Mouse (Mus musculus): ENCODE measurements around the gene Lamtor5. TPM values are rescaled to one million over a fixed set of nuclear protein-coding genes. Genes with fewer than 3 reads are reported as not detected.

The Lamtor5 gene
- polyA plus RNA-seq, 1 experiment from 2014 or later = 167 TPM

- WGBS = 98% methylated on average over 1 of the region's 1 CpGs
These were observed 47.8 kb downstream of the Lamtor5 start for GRCm38 (mm10) chr3:107326442-107326841.

GRCm38 (mm10) chr3:107330503-107331424, 52.1 kb downstream of the Lamtor5 start:
- Histone ChIP-seq H3K36me3 (peaks cover 23% of the 10 kb centered on the region), H3K9ac (replicated peaks) (peak overlapping the region; percentile 90), H3K4me1 (peaks cover 33% of the 10 kb centered on the region), H3K9me3 (no peaks in the 10 kb centered on the region), H3K4me2 (replicated peaks) (peak overlapping the region; percentile 97), H3K27me3 (no peaks in the 10 kb centered on the region), H3K4me3 (peak overlapping the region; percentile 94), H3K27ac (replicated peaks) (no peak overlapping the region)
- WGBS = 84% methylated on average over 28 of the region's 28 CpGs
- ATAC-seq (ENCODE audit: low FRiP score, low read depth) = no peak

More at GRCm38 (mm10) chr3:107326442-107326841, 47.8 kb downstream of the Lamtor5 start:
- Histone ChIP-seq H3K36me3 (peaks cover 46% of the 10 kb centered on the region), H3K27ac (replicated peaks) (no peak overlapping the region), H3K9ac (replicated peaks) (no peak overlapping the region), H3K4me3 (no peak overlapping the region), H3K27me3 (no peaks in the 10 kb centered on the region), H3K4me1 (peaks cover 54% of the 10 kb centered on the region), H3K9me3 (no peaks in the 10 kb centered on the region), H3K4me2 (replicated peaks) (no peak overlapping the region)
- ATAC-seq (ENCODE audit: low FRiP score, low read depth) = no peak

GRCm38 (mm10) chr3:107331746-107332126, 53.1 kb downstream of the Lamtor5 start:
- 25% methylated on average over 17 of the region's 17 CpGs for WGBS
- ATAC-seq (ENCODE audit: low FRiP score, low read depth) = no peak
- H3K27ac ChIP-seq (replicated peaks) = peak overlapping the region; percentile 91

GRCm38 (mm10) chr3:107332127-107332959, 53.7 kb downstream of the Lamtor5 start:
- Histone ChIP-seq H3K9me3 (no peaks in the 10 kb centered on the region), H3K27ac (replicated peaks) (peak overlapping the region; percentile 91), H3K4me1 (peaks cover 26% of the 10 kb centered on the region), H3K36me3 (peaks cover 19% of the 10 kb centered on the region), H3K9ac (replicated peaks) (peak overlapping the region; percentile 90), H3K27me3 (no peaks in the 10 kb centered on the region), H3K4me2 (replicated peaks) (peak overlapping the region; percentile 97), H3K4me3 (peak overlapping the region; percentile 94)
- under 1% methylated on average over 75 of the region's 75 CpGs for whole genome bisulfite sequencing
- peak; percentile 4 for ATAC-seq (ENCODE audit: low FRiP score, low read depth)

More at GRCm38 (mm10) chr3:107331746-107332126, 53.1 kb downstream of the Lamtor5 start:
- Histone ChIP-seq H3K4me2 (replicated peaks) (peak overlapping the region; percentile 97), H3K4me3 (peak overlapping the region; percentile 94), H3K36me3 (peaks cover 19% of the 10 kb centered on the region), H3K4me1 (peaks cover 27% of the 10 kb centered on the region), H3K9me3 (no peaks in the 10 kb centered on the region), H3K27me3 (no peaks in the 10 kb centered on the region), H3K9ac (replicated peaks) (peak overlapping the region; percentile 90)

GRCm38 (mm10) chr3:107332960-107333380, 54.3 kb downstream of the Lamtor5 start:
- Histone ChIP-seq H3K27me3 (no peaks in the 10 kb centered on the region), H3K4me1 (peaks cover 26% of the 10 kb centered on the region), H3K4me2 (replicated peaks) (peak overlapping the region; percentile 97), H3K4me3 (peak overlapping the region; percentile 94), H3K9ac (replicated peaks) (peak overlapping the region; percentile 90), H3K9me3 (no peaks in the 10 kb centered on the region), H3K36me3 (peaks cover 16% of the 10 kb centered on the region), H3K27ac (replicated peaks) (peak overlapping the region; percentile 95)
- ATAC-seq (ENCODE audit: low FRiP score, low read depth) = peak; percentile 96
- under 1% methylated on average over 37 of the region's 37 CpGs for WGBS

Other genes starting within 250 kb of the Lamtor5 start
- gene Kcna3, start 242.7 kb upstream of the Lamtor5 start, polyA plus RNA-seq (2016; fragmentation: Nextera tagmentation; extraction: Ambion mirVana) = 8.9 and 10.1 TPM in 2 replicates
- 0.46 and 0.67 TPM in 2 replicates for gene Kcna2, start 177.7 kb upstream of the Lamtor5 start, polyA plus RNA-seq (2016; fragmentation: Nextera tagmentation; extraction: Ambion mirVana)
- not detected in 2 replicates for gene Kcna10, start 95.8 kb upstream of the Lamtor5 start, polyA plus RNA-seq (2016; fragmentation: Nextera tagmentation; extraction: Ambion mirVana)
- not detected in 2 replicates for gene Cym, start 57.1 kb upstream of the Lamtor5 start, polyA plus RNA-seq (2016; fragmentation: Nextera tagmentation; extraction: Ambion mirVana)
- gene A630076J17Rik, start 48.2 kb upstream of the Lamtor5 start, polyA plus RNA-seq (2016; fragmentation: Nextera tagmentation; extraction: Ambion mirVana) = not detected in 2 replicates
- gene Prok1, start 39.2 kb upstream of the Lamtor5 start, polyA plus RNA-seq (2016; fragmentation: Nextera tagmentation; extraction: Ambion mirVana) = not detected in 2 replicates
- gene Slc16a4, start 12.4 kb downstream of the Lamtor5 start, polyA plus RNA-seq (2016; fragmentation: Nextera tagmentation; extraction: Ambion mirVana) = 3.7 TPM in 2 replicates
- gene Rbm15, start 54.8 kb downstream of the Lamtor5 start, polyA plus RNA-seq (2016; fragmentation: Nextera tagmentation; extraction: Ambion mirVana) = 15.7 and 17.5 TPM in 2 replicates
- gene Kcnc4, start 180.7 kb downstream of the Lamtor5 start, polyA plus RNA-seq (2016; fragmentation: Nextera tagmentation; extraction: Ambion mirVana) = 0.47 and 0.51 TPM in 2 replicates
- 4.2 and 4.5 TPM in 2 replicates for gene Slc6a17, start 239.2 kb downstream of the Lamtor5 start, polyA plus RNA-seq (2016; fragmentation: Nextera tagmentation; extraction: Ambion mirVana)

All from midbrain, embryonic 12.5 days (tissue).